8 mouse cellular contexts compared by ENCODE assay signal in genomic region chr1:64189471-64189870, GRCm38 (mm10).
DNase-seq lines count a peak whose midpoint lies in the region; ATAC-seq lines count a peak whose summit lies in the region.

No protein-coding gene starts in this region.

- WGBS in forebrain, embryonic 10.5 days = 58% methylated on average over 6 of the region's 6 CpGs
- 54% methylated on average over 6 of the region's 6 CpGs for WGBS in forebrain, embryonic 12.5 days
- 30% methylated on average over 6 of the region's 6 CpGs for WGBS in midbrain, embryonic 15.5 days
- WGBS in midbrain, embryonic 11.5 days = 53% methylated on average over 6 of the region's 6 CpGs
- whole genome bisulfite sequencing in neural tube, embryonic 13.5 days = 39% methylated on average over 6 of the region's 6 CpGs

- no peak for DNase-seq in forebrain, embryonic 10.5 days (ENCODE audit: extremely low spot score, low spot score)
- DNase-seq in midbrain, embryonic 11.5 days (ENCODE audit: low spot score, missing footprints) = no peak
- DNase-seq in kidney, postnatal 36 days = peak; percentile 26 to 35
- no peak for DNase-seq in embryo, embryonic 10 days (ENCODE audit: low spot score)

- ATAC-seq in forebrain, embryonic 12.5 days (ENCODE audit: low FRiP score) = no peak
- no peak; the same call in 1 of the 2 replicates for ATAC-seq in midbrain, embryonic 15.5 days (replicated peaks)
- no peak for ATAC-seq in midbrain, embryonic 11.5 days (ENCODE audit: low FRiP score)
- ATAC-seq in neural tube, embryonic 13.5 days (ENCODE audit: low read depth) = peak; percentile 62; the same call in 1 of the 2 replicates
- no peak for ATAC-seq in activated CD4-positive, CD25-positive, alpha-beta regulatory T cell, adult 4 months

- H3K36me3 ChIP-seq in forebrain, embryonic 10.5 days (replicated peaks) = no peaks in the 10 kb centered on the region
- no peaks in the 10 kb centered on the region for H3K36me3 ChIP-seq in forebrain, embryonic 12.5 days (replicated peaks)
- H3K36me3 ChIP-seq in midbrain, embryonic 15.5 days (replicated peaks) = no peaks in the 10 kb centered on the region
- H3K36me3 ChIP-seq in midbrain, embryonic 11.5 days (ENCODE audit: control insufficient read depth, insufficient read depth, low read length) = no peaks in the 10 kb centered on the region
- H3K36me3 ChIP-seq in neural tube, embryonic 13.5 days = no peaks in the 10 kb centered on the region

- H3K27ac ChIP-seq in forebrain, embryonic 10.5 days = peak overlapping the region; percentile 20; the same call in 1 of the 2 replicates
- no peak overlapping the region for H3K27ac ChIP-seq in forebrain, embryonic 12.5 days
- peak overlapping the region; percentile 48; the same call in 1 of the 2 replicates for H3K27ac ChIP-seq in midbrain, embryonic 15.5 days
- no peak overlapping the region for H3K27ac ChIP-seq in midbrain, embryonic 11.5 days (ENCODE audit: low read depth, low read length)
- H3K27ac ChIP-seq in neural tube, embryonic 13.5 days (replicated peaks) = peak overlapping the region; percentile 46; the same call in 1 of the 2 replicates

- H3K9me3 ChIP-seq in forebrain, embryonic 10.5 days = peaks cover 6% of the 10 kb centered on the region; the same call in 1 of the 2 replicates
- no peaks in the 10 kb centered on the region for H3K9me3 ChIP-seq in forebrain, embryonic 12.5 days
- no peaks in the 10 kb centered on the region for H3K9me3 ChIP-seq in midbrain, embryonic 15.5 days
- no peaks in the 10 kb centered on the region for H3K9me3 ChIP-seq in midbrain, embryonic 11.5 days (ENCODE audit: control insufficient read depth, low read length)
- H3K9me3 ChIP-seq in neural tube, embryonic 13.5 days = no peaks in the 10 kb centered on the region

- H3K4me1 ChIP-seq in forebrain, embryonic 10.5 days = peaks cover 51% of the 10 kb centered on the region
- H3K4me1 ChIP-seq in forebrain, embryonic 12.5 days = peaks cover 44% of the 10 kb centered on the region
- H3K4me1 ChIP-seq in midbrain, embryonic 15.5 days = peaks cover 43% of the 10 kb centered on the region
- H3K4me1 ChIP-seq in midbrain, embryonic 11.5 days (ENCODE audit: control insufficient read depth, insufficient read depth, low read length) = peaks cover 19% of the 10 kb centered on the region
- peaks cover 63% of the 10 kb centered on the region for H3K4me1 ChIP-seq in neural tube, embryonic 13.5 days (replicated peaks)

- H3K4me3 ChIP-seq in forebrain, embryonic 10.5 days = no peak overlapping the region
- no peak overlapping the region for H3K4me3 ChIP-seq in forebrain, embryonic 12.5 days (replicated peaks)
- H3K4me3 ChIP-seq in midbrain, embryonic 15.5 days = no peak overlapping the region
- H3K4me3 ChIP-seq in midbrain, embryonic 11.5 days (ENCODE audit: low read depth, low read length) = no peak overlapping the region
- H3K4me3 ChIP-seq in neural tube, embryonic 13.5 days = no peak overlapping the region

- no peaks in the 10 kb centered on the region for H3K27me3 ChIP-seq in forebrain, embryonic 10.5 days (ENCODE audit: poor library complexity, severe bottlenecking)
- no peaks in the 10 kb centered on the region for H3K27me3 ChIP-seq in forebrain, embryonic 12.5 days
- no peaks in the 10 kb centered on the region for H3K27me3 ChIP-seq in midbrain, embryonic 15.5 days (replicated peaks)
- H3K27me3 ChIP-seq in midbrain, embryonic 11.5 days (ENCODE audit: control insufficient read depth, insufficient read depth, low read length) = no peaks in the 10 kb centered on the region
- no peaks in the 10 kb centered on the region for H3K27me3 ChIP-seq in neural tube, embryonic 13.5 days

- H3K4me2 ChIP-seq in forebrain, embryonic 12.5 days = no peak overlapping the region
- no peak overlapping the region for H3K4me2 ChIP-seq in midbrain, embryonic 15.5 days
- H3K4me2 ChIP-seq in midbrain, embryonic 11.5 days = no peak overlapping the region
- H3K4me2 ChIP-seq in neural tube, embryonic 13.5 days = no peak overlapping the region

- H3K9ac ChIP-seq in forebrain, embryonic 12.5 days = no peak overlapping the region
- H3K9ac ChIP-seq in midbrain, embryonic 15.5 days = no peak overlapping the region
- no peak overlapping the region for H3K9ac ChIP-seq in midbrain, embryonic 11.5 days (ENCODE audit: low read length)
- no peak overlapping the region for H3K9ac ChIP-seq in neural tube, embryonic 13.5 days

Comparison
In these comparisons a context has a peak if more than half of its experiments do, and no peak if none do; other contexts are left out.
1. H3K27ac ChIP-seq: peak in forebrain, embryonic 10.5 days (single experiment), midbrain, embryonic 15.5 days (single experiment) and neural tube, embryonic 13.5 days (single experiment); none in forebrain, embryonic 12.5 days (single experiment) and midbrain, embryonic 11.5 days (single experiment).
2. DNase-seq: peak in kidney, postnatal 36 days (2 of 2); none in forebrain, embryonic 10.5 days (single experiment), midbrain, embryonic 11.5 days (single experiment) and embryo, embryonic 10 days (single experiment).